Mouse (Mus musculus) MEL (cell line): ENCODE measurements around the gene Pip5k1b. TPM values are rescaled to one million over a fixed set of nuclear protein-coding genes. Genes with fewer than 3 reads are reported as not detected.

ENCODE experiments used
- DNase-seq: peaks from one replicate; pipeline ENCODE4 v3.0.0; 2011; ENCODE audit warnings: low read depth, low spot score
- H3K27ac ChIP-seq: 2 replicates; pipeline ENCODE4 v1.5.1; 2012; ENCODE audit warnings: low read depth, mild to moderate bottlenecking, control low read depth, low read length, moderate library complexity; ENCODE audit not compliant: control insufficient read depth
- H3K27me3 ChIP-seq, 2 experiments: fragments of 150-350 bp in 1 of 2; sonication (generic) in 1 of 2; 2 replicates each; pipeline ENCODE4 v1.6.1; 2012; ENCODE audit warnings: low read length in 2 of 2, mild to moderate bottlenecking in 2 of 2, improper control_type of control experiment in 1 of 2, moderate library complexity in 1 of 2; ENCODE audit not compliant: insufficient read depth in 2 of 2, control insufficient read depth in 1 of 2
- H3K36me3 ChIP-seq, 2 experiments: 2 replicates each; pipeline ENCODE4 v1.6.1; 2012 to 2014; ENCODE audit warnings: low read length in 2 of 2, improper control_type of control experiment in 1 of 2, inconsistent platforms in 1 of 2, mild to moderate bottlenecking in 1 of 2; ENCODE audit not compliant: insufficient read depth in 2 of 2, control insufficient read depth in 1 of 2
- H3K4me1 ChIP-seq, 2 experiments: fragments of 150-350 bp in 1 of 2; sonication (generic) in 1 of 2; 2 replicates each; pipeline ENCODE4 v1.6.1; 2012; ENCODE audit warnings: low read length in 2 of 2, improper control_type of control experiment in 1 of 2, mild to moderate bottlenecking in 1 of 2; ENCODE audit not compliant: insufficient read depth in 2 of 2, control insufficient read depth in 1 of 2
- H3K4me3 ChIP-seq, 2 experiments: fragments of 150-350 bp in 1 of 2; sonication (generic) in 1 of 2; 2 replicates each; pipeline ENCODE4 v1.5.1; 2012; ENCODE audit warnings: low read depth in 2 of 2, low read length in 2 of 2, mild to moderate bottlenecking in 2 of 2, moderate library complexity in 2 of 2, control low read depth in 1 of 2, improper control_type of control experiment in 1 of 2; ENCODE audit not compliant: control insufficient read depth in 1 of 2, insufficient read depth in 1 of 2
- H3K79me2 ChIP-seq: 2 replicates; pipeline ENCODE4 v1.6.1; 2012; ENCODE audit warnings: mild to moderate bottlenecking, low read length, moderate library complexity; ENCODE audit not compliant: control insufficient read depth, poor library complexity, insufficient read depth
- H3K9ac ChIP-seq: 2 replicates; pipeline ENCODE4 v1.6.1; 2012; ENCODE audit warnings: low read depth, mild to moderate bottlenecking, control low read depth, low read length, moderate library complexity; ENCODE audit not compliant: control insufficient read depth, poor library complexity, severe bottlenecking
- H3K9me3 ChIP-seq: fragments of 150-350 bp; sonication (generic); replicated peaks from 2 replicates; pipeline ENCODE4 v1.6.1; 2012; ENCODE audit warnings: mild to moderate bottlenecking, low read length, improper control_type of control experiment, moderate library complexity; ENCODE audit not compliant: insufficient read depth
- BHLHE40 ChIP-seq: IDR thresholded peaks from 2 replicates; pipeline ENCODE4 v1.6.1; 2012; ENCODE audit warnings: low read depth, mild to moderate bottlenecking, inconsistent platforms, low read length, improper control_type of control experiment, borderline replicate concordance
- CHD1 ChIP-seq: IDR thresholded peaks from 2 replicates; pipeline ENCODE4 v1.6.1; 2012; ENCODE audit warnings: low read depth, mild to moderate bottlenecking, inconsistent platforms, low read length, improper control_type of control experiment
- CHD2 ChIP-seq: IDR thresholded peaks from 2 replicates; pipeline ENCODE4 v1.6.1; 2011; ENCODE audit warnings: low read length, improper control_type of control experiment
- E2F4 ChIP-seq: IDR thresholded peaks from 2 replicates; pipeline ENCODE4 v1.6.1; 2011; ENCODE audit warnings: low read depth, low read length, improper control_type of control experiment, borderline replicate concordance
- ELF1 ChIP-seq: IDR thresholded peaks from 2 replicates; pipeline ENCODE4 v1.6.1; 2014; ENCODE audit warnings: low read depth, mild to moderate bottlenecking, inconsistent platforms, low read length, improper control_type of control experiment, moderate library complexity
- EP300 ChIP-seq, 2 experiments: IDR thresholded peaks; 2 replicates each; pipeline ENCODE4 v1.6.1; 2011; ENCODE audit warnings: improper control_type of control experiment in 2 of 2, low read length in 2 of 2, low read depth in 1 of 2, mild to moderate bottlenecking in 1 of 2
- ETS1 ChIP-seq: IDR thresholded peaks from 2 replicates; pipeline ENCODE4 v1.6.1; 2012; ENCODE audit warnings: low read depth, mild to moderate bottlenecking, inconsistent platforms, low read length, improper control_type of control experiment, moderate library complexity
- GABPA ChIP-seq: IDR thresholded peaks from 2 replicates; pipeline ENCODE4 v1.6.1; 2012; ENCODE audit warnings: low read depth, mild to moderate bottlenecking, inconsistent platforms, low read length, improper control_type of control experiment, moderate library complexity
- GATA1 ChIP-seq: IDR thresholded peaks from 2 replicates; pipeline ENCODE4 v1.6.1; 2011; ENCODE audit warnings: low read depth, low read length, improper control_type of control experiment
- HCFC1 ChIP-seq: IDR thresholded peaks from 2 replicates; pipeline ENCODE4 v1.6.1; 2012; ENCODE audit warnings: low read depth, mild to moderate bottlenecking, inconsistent platforms, low read length, improper control_type of control experiment, moderate library complexity
- JUND ChIP-seq: IDR thresholded peaks from 2 replicates; pipeline ENCODE4 v1.6.1; 2011; ENCODE audit warnings: low read depth, mild to moderate bottlenecking, improper control_type of control experiment, low read length
- KAT2A ChIP-seq: conservative IDR thresholded peaks from 2 replicates; pipeline ENCODE4 v1.6.1; 2012; ENCODE audit warnings: low read depth, low read length, improper control_type of control experiment, inconsistent platforms
- MAX ChIP-seq: IDR thresholded peaks from 2 replicates; pipeline ENCODE4 v1.6.1; 2011; ENCODE audit warnings: low read length, improper control_type of control experiment
- MXI1 ChIP-seq: IDR thresholded peaks from 2 replicates; pipeline ENCODE4 v1.6.1; 2011; ENCODE audit warnings: mild to moderate bottlenecking, low read depth, low read length, improper control_type of control experiment
- MYB ChIP-seq: IDR thresholded peaks from 2 replicates; pipeline ENCODE4 v1.6.1; 2011; ENCODE audit warnings: mild to moderate bottlenecking, low read depth, low read length, improper control_type of control experiment
- MYC ChIP-seq: IDR thresholded peaks from 2 replicates; pipeline ENCODE4 v1.6.1; 2011; ENCODE audit warnings: low read depth, mild to moderate bottlenecking, low read length, improper control_type of control experiment, moderate library complexity
- NELFE ChIP-seq: IDR thresholded peaks from 2 replicates; pipeline ENCODE4 v1.6.1; 2011; ENCODE audit warnings: low read depth, low read length, improper control_type of control experiment
- NRF1 ChIP-seq: IDR thresholded peaks from 2 replicates; pipeline ENCODE4 v1.6.1; 2014; ENCODE audit warnings: low read depth, mild to moderate bottlenecking, inconsistent platforms, low read length, improper control_type of control experiment, moderate library complexity; ENCODE audit not compliant: poor library complexity, insufficient read depth, severe bottlenecking
- POLR2AphosphoS2 ChIP-seq: IDR thresholded peaks from 2 replicates; pipeline ENCODE4 v1.6.1; 2011; ENCODE audit warnings: low read length, improper control_type of control experiment
- POLR2AphosphoS5 ChIP-seq: IDR thresholded peaks from 2 replicates; pipeline ENCODE4 v1.6.1; 2012; ENCODE audit warnings: low read depth, borderline replicate concordance, mild to moderate bottlenecking, inconsistent platforms, low read length, moderate library complexity, mixed read lengths
- RAD21 ChIP-seq: IDR thresholded peaks from 2 replicates; pipeline ENCODE4 v1.6.1; 2011; ENCODE audit warnings: mild to moderate bottlenecking, low read depth, low read length, improper control_type of control experiment
- RCOR1 ChIP-seq: IDR thresholded peaks from 2 replicates; pipeline ENCODE4 v1.6.1; 2012; ENCODE audit warnings: low read depth, mild to moderate bottlenecking, inconsistent platforms, low read length, improper control_type of control experiment
- SIN3A ChIP-seq: IDR thresholded peaks from 2 replicates; pipeline ENCODE4 v1.6.1; 2012; ENCODE audit warnings: low read length, improper control_type of control experiment, inconsistent platforms
- SMC3 ChIP-seq: IDR thresholded peaks from 2 replicates; pipeline ENCODE4 v1.6.1; 2011; ENCODE audit warnings: low read depth, low read length, improper control_type of control experiment
- TCF12 ChIP-seq: IDR thresholded peaks from 2 replicates; pipeline ENCODE4 v1.6.1; 2014; ENCODE audit warnings: low read depth, mild to moderate bottlenecking, inconsistent platforms, low read length, improper control_type of control experiment, moderate library complexity
- UBTF ChIP-seq: IDR thresholded peaks from 2 replicates; pipeline ENCODE4 v1.6.1; 2012; ENCODE audit warnings: low read depth, mild to moderate bottlenecking, inconsistent platforms, low read length, improper control_type of control experiment, moderate library complexity, borderline replicate concordance; ENCODE audit not compliant: insufficient read depth
- USF1 ChIP-seq: IDR thresholded peaks from 2 replicates; pipeline ENCODE4 v1.6.1; 2014; ENCODE audit warnings: low read depth, mild to moderate bottlenecking, inconsistent platforms, low read length, improper control_type of control experiment, moderate library complexity
- USF2 ChIP-seq, 2 experiments: IDR thresholded peaks; 2 replicates each; pipeline ENCODE4 v1.6.1; 2011 to 2012; ENCODE audit warnings: improper control_type of control experiment in 2 of 2, low read length in 2 of 2, borderline replicate concordance in 1 of 2, inconsistent platforms in 1 of 2, low read depth in 1 of 2, mild to moderate bottlenecking in 1 of 2; ENCODE audit not compliant: insufficient read depth in 1 of 2
- ZC3H11A ChIP-seq: IDR thresholded peaks from 2 replicates; pipeline ENCODE4 v1.6.1; 2012; ENCODE audit warnings: low read depth, mild to moderate bottlenecking, inconsistent platforms, low read length, improper control_type of control experiment
- ZMIZ1 ChIP-seq: IDR thresholded peaks from 2 replicates; pipeline ENCODE4 v1.6.1; 2012; ENCODE audit warnings: low read depth, mild to moderate bottlenecking, inconsistent platforms, low read length, improper control_type of control experiment, moderate library complexity
- ZNF384 ChIP-seq: IDR thresholded peaks from 2 replicates; pipeline ENCODE4 v1.6.1; 2012; ENCODE audit warnings: low read depth, mild to moderate bottlenecking, inconsistent platforms, low read length, improper control_type of control experiment
- polyA plus RNA-seq, 2 experiments: library from polyadenylated mRNA; stranded (reverse) in 1 of 2; unstranded in 1 of 2; fragments of >175 nt in 1 of 2; fragments of >200 nt in 1 of 2; gene quantifications; 2 replicates each; pipeline versions ENCODE4 v1.2.1 to v1.2.4; 2012; ENCODE audit warnings: low replicate concordance in 2 of 2, low read depth in 1 of 2; ENCODE audit not compliant: insufficient read length in 2 of 2, insufficient read depth in 1 of 2, missing spikeins in 1 of 2
- total RNA-seq: library from RNA; depleted of rRNA; stranded (reverse); fragments of 300-350 nt; gene quantifications from 2 replicates; pipeline ENCODE4 v1.2.3, GENCODE M21; 2012

The Pip5k1b gene
- total and polyA plus RNA-seq, 3 experiments = 3.4 to 10.0 TPM; not detected in 1

- Histone ChIP-seq H3K4me3 (no peak overlapping the region), H3K9me3 (no peaks in the 10 kb centered on the region), H3K9ac (no peak overlapping the region), H3K27ac (no peak overlapping the region), H3K27me3 (no peaks in the 10 kb centered on the region), H3K4me1 (peaks cover 6 to 9% of the 10 kb centered on the region in 2 experiments), H3K36me3 (peaks cover 0 to 16% of the 10 kb centered on the region in 2 experiments; a peak in 2 of 4 replicates), H3K79me2 (no peaks in the 10 kb centered on the region)
- no peak for DNase-seq
- TF ChIP-seq CHD2 (no peak), RAD21 (no peak), CHD1 (no peak), ZNF384 (no peak), ELF1 (no peak), MXI1 (no peak), RCOR1 (no peak), USF2 (IDR thresholded peaks at IDR 0.05; ENCODE audit: borderline replicate concordance in 1 of 2, insufficient read depth in 1 of 2, low read depth in 1 of 2, low read length in 2 of 2) (no peak), ETS1 (no peak), ZMIZ1 (no peak), UBTF (no peak), POLR2AphosphoS2 (no peak), MAX (no peak), POLR2AphosphoS5 (no peak), SMC3 (no peak), NELFE (no peak), SIN3A (no peak)
Observed at GRCm38 (mm10) chr19:24491824-24492223, 63.8 kb downstream of the Pip5k1b start.

GRCm38 (mm10) chr19:24490275-24490674 lies 65.4 kb downstream of the Pip5k1b start:
- peak; percentile 70 for DNase-seq
- no peaks in the 10 kb centered on the region for H3K79me2 ChIP-seq
- peak overlapping the region; percentile 9; the same call in 1 of the 2 replicates for H3K27ac ChIP-seq
- no peak overlapping the region for H3K4me3 ChIP-seq
- H3K36me3 ChIP-seq = peaks cover 0 to 16% of the 10 kb centered on the region in 2 experiments; a peak in 2 of 4 replicates
- H3K9me3 ChIP-seq = no peaks in the 10 kb centered on the region
- no peaks in the 10 kb centered on the region for H3K27me3 ChIP-seq
- H3K4me1 ChIP-seq = peaks cover 8 to 9% of the 10 kb centered on the region in 2 experiments
- no peak overlapping the region for H3K9ac ChIP-seq
- no peak for TF ChIP-seq SMC3
- no peak for TF ChIP-seq ZNF384
- TF ChIP-seq TCF12 = no peak
- no peak for TF ChIP-seq JUND
- no peak for TF ChIP-seq HCFC1
- no peak for TF ChIP-seq POLR2AphosphoS5
- peak; percentile 48; the same call in 1 of the 2 replicates for TF ChIP-seq BHLHE40
- TF ChIP-seq GABPA = no peak
- TF ChIP-seq KAT2A = no peak
- TF ChIP-seq USF1 = peak; percentile 39; the same call in 1 of the 2 replicates
- TF ChIP-seq GATA1 = no peak
- no peak for TF ChIP-seq MAX
- no peak for TF ChIP-seq MYC
- no peak for TF ChIP-seq ZC3H11A
- no peak for TF ChIP-seq RCOR1
- TF ChIP-seq NRF1 = no peak
- TF ChIP-seq MYB = peak; percentile 68
- TF ChIP-seq ETS1 = no peak
- no peak for TF ChIP-seq E2F4
- no peak for TF ChIP-seq RAD21
- peak in 1 of 2 experiments; percentile 58; a peak in 2 of 4 replicates for TF ChIP-seq EP300 (IDR thresholded peaks at IDR 0.05; ENCODE audit: low read depth in 1 of 2, low read length in 2 of 2)
- TF ChIP-seq CHD2 = no peak
- TF ChIP-seq POLR2AphosphoS2 = no peak
